Mouse (Mus musculus) c-Kit-positive CD71-positive TER-119-positive erythroid progenitor cells, embryonic 14.5 days (primary cell): Measurements from ENCODE around the gene Tspan1.
A peak's percentile ranks its signal among the peaks of the same experiment; 100 is the strongest.

ENCODE experiments used
- DNase-seq: peaks from one replicate; pipeline ENCODE4 v3.0.0-alpha.2; 2013; ENCODE audit warnings: low spot score

Tspan1 gene

DNA sequence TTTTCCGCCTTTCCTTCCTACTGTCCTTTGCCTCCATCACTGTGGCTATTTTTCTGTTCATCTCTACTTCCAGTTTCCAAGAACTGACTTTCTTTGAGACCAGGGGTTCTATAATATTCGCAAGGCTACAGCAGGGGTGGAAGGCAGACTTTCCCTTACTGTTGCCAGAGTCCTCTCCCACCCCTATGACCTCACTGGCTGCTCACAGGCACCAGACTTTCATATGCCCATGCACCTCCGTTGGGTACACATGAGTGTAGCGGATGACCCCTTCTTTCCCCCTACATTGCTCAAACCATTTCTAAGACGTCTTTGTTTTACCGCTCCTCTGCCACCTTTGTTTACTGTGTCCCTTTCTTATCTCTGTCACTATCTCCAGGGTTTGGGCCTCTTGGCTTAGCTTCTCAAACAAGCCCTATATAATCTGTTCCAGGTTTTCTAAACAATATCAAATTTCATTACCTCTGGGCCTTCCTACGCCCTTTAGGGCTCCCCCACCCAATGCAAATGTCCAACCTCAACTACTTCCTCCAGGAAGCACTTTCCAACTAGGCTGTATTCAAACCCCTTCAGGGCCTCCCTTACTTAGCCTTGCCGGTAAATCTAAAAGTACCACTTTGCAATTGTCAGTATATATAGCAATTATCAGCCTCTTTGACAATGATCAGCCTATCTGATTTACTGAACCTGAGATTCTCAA, 1.5 kb downstream of the Tspan1 start:
- DNase-seq, result no peak

DNA sequence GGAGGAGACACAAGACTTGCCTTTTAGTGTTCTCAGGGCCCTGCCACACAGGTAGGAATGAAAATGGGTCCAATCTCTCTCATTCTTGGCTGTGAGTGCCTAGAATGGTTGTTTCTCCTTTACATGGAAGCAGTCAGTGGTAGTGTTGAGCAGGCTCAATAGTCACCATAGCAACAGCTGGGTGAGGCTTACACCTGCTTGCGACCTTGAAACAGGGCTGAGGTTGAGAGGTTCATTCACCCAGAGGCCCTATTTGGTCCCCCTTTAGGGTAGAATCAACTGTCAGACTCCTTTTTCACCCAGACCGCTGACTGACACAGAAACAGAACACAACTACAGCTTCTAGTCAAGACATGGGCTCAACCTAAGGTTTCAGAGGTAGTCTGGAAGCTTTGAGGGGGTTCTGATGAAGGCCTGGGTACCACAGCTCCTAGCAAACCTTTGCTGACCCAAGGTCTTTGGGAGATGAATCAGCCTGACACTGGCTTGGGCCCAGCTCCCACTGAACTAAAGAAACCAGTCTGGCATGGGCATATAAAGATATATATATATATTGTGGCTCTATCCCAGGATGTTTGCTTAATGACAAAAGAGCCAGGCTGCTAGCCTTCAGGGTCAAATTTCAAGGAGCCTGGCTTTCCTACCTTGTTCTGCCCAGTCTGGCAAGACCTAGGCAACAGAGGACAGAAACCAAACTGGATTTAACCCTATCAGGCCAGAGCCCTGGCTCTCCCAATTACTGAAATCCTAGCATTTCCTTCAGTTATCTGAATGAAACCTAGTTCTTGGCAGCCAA, 2.4 kb downstream of the Tspan1 start:
- DNase-seq, result no peak

DNA sequence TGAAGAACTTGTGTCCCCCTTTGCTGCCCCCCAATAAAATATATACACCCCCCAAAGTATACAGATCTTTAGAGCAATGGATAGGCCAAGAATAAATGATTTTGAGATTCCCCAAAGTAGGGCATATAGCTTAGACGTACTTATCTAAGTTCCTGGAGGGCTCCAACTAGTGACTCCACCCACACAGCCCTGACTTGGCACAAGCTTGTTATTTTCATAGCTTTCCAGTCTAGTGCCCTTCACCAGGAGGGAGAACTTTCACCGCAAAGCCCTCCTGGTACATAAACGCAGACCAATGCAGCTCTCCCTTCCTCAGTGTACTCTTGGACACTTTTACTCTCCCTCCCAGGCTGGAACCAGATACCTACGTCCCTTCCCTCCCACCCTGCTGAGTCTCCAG, 5.3 kb downstream of the Tspan1 start:
- no peak for DNase-seq

DNA sequence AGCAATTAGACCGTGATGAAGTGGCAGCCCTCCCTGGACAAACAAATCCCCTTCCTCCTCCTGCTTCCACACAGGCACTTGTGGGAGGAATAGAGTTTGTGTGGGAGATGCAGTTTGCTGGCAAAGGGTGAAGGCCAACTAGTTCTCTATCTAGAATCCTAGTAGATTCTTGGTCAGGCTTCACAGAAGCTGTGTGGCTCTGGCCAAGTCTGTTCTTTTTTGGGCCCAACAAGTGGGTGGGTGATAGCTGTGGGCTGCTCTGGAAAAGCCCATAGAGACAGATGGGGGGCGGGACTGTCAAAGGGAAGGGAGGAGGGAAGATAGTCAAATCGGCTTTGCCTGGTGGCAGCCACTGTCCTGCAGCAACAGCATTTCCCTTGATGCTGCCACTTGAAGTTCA, 6.6 kb downstream of the Tspan1 start:
- DNase-seq, result no peak

DNA sequence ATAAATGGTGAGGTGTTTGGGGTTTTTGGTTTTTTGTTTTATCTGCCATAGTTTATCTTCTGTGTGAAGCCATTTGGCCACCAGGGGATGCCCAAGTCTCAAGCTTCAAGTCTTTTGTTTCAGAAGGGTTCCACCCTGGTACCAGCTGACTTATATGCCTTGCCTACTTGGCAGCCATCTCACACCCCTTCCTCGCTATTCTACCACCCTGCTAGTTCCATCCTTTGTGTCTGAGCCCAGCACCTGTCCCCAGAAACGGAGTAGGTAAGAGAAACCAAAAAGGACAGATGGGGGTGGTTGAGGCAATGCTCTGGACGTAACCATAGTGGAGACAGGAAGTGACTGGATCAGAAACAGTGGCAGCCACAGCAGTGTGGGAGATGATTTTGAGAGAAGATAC, 7.5 kb downstream of the Tspan1 start:
- peak; percentile 31 for DNase-seq

DNA sequence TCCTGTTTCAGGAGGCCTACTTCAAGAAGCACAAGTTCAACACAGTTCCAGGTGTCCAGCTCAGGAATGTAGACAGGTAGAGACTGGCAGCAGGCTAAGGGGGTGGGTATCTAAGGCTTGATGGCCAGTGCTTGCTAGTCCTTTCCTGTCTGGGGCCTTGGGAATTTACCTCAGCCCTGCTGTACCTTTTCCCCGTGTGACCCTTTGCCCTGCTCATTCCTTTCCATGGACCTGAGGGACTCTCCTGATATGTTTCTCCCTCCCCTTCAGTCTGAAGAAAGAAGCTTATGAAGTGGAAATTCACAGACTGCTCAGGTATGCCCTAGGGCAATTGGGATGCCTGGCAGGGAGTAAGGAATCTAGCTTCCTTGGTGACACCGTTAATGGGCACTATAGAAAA, 9.5 kb downstream of the Tspan1 start:
- no peak for DNase-seq

DNA sequence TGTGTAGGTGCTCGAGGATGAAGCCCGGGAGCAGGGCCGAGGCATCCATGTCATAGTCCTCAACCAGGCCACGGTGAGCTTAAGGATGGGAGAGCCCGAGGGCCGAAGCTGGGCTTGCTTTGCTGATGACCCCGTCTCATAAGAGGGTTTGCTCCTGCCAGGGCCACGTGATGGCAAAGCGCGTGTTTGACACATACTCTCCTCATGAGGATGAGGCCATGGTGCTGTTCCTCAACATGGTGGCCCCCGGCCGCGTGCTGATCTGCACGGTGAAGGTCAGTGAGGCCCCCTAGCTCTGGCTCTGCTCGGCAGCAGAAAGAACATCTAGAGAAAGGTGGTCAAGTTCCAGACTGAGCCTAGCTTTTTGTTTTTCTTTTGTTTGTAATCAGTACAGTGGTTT, 14.7 kb downstream of the Tspan1 start:
- no peak for DNase-seq

DNA sequence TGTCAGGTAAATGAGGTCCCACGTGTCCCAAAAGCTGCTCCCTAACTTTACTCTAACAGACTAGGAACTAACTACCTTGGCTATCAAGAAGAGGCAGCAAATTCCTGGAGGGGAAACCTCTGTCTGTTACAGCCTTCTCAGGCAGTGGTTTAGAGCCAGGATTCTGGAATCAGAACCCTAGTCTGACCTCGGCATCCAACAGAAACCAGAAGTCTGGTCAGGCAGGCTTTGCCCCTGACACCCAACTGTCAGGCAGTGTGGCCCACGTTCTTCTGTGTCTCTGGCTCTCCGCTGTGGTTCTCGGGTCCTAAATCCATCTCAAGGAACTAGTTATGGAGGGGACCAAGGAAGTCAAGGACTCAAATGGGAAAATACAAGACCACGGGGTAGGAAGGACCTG, 16.2 kb downstream of the Tspan1 start, which contains the start of gene Lurap1:
Gene Lurap1, minus strand, starts transcription at position 101 of the 400 bp plus-strand sequence.
- no peak for DNase-seq

DNA sequence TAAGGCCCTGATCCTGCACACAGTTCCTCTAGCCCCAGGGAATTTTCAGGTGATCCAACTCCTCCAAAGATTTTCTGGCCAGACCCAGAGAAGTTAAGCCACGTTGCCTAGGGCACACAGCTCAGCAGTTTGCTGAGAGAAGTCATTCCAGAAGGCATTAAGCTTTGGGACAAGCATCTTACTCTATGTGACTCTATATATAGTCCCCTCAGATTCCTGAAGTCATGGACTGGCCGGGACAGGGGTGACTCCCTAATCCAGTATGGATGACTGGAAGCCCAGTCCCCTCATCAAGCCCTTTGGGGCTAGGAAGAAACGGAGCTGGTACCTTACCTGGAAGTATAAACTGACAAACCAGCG, 16.6 kb downstream of the Tspan1 start:
- DNase-seq, result no peak

DNA sequence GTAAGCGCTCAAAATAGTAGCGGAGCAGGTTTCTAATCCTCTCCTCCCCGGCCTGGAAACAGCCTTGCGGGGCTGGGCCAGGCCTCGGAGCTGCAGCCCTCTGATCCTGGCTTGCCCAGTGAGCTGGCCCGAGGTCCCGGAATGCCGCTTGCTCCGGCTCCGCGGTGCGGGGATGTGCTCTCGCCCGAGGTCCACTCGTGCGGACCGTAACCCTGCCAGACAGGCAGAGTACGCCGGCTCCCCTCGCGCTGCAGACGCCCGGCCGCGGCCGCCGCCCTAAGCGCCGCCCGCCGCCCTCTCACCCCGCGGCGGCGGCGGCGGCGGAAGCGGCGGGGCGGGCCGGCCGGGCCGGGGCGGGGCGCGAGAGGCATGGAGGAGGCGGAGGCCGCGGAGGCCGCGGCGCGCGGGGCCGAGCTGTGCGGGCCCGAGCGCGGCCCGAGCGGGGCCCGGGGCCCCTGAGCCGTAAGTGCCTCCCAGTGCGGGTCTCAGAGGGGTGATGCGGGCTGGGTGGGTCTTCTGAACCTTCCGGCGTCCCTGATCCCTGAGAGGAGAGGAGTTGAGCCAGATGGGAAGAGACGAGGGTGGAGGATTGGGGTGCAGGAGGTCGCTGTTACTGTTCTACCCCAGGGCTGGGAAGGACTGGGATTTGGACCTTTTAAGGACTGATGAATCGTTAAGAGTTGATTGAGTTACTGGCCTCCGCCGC, 17.1 kb downstream of the Tspan1 start:
- peak; percentile 59 for DNase-seq

DNA sequence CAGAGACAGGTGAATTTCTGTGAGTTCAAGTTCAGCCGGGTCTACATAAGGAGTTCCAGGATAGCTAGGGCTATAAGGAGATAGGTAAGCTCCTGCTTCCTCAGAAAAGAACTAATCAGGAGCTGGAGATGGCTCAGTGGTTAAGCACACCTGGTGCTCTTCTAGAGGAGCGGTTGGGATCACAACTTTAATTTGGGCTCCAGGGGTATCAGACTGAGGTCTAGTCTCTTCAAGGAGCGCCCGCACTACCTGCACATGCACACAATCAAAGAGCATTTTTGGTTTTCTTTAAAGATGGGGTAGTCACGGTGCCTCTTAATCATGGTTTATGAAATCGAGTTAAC, 17.6 kb downstream of the Tspan1 start:
- no peak for DNase-seq

DNA sequence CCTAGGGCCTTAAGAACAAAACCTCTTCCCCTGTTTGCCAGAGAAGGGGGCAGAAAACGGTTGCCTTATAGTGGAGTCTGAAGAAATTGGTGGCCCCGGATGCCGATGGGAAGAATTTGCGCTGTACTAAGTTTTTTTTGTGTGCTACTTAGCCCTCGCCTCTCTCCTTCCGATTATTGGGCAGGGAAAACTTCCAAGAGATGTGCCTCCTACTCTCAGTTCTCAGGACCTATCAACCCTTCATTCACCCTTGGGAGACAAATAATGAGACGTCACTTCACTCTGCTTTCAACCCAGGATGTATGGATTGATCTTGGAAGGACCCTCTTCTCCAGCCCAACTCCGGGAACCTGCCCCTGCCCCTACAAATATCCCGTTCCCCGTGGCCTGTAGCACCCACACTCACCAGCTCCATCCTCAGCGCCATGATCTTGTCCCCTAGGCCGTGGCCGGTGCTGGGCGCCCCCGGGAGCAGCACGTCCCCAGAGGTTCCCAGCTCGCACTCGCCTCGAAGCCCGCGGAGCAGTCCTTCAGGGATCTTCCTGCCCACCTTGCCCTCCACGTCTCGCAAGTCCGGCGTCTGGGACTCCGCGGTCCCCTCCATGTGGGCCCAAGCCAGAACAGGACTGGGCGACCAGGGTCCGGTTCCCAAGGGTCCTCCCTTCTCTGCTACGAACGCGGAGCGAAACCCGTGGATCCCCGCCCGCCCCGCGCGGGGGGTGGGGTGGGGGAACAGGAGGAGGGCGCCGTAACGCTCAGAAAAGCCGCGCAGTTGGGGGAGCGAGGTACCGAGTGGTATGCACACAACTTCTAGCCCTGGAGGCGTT, 23.3 kb downstream of the Tspan1 start:
- no peak for DNase-seq

DNA sequence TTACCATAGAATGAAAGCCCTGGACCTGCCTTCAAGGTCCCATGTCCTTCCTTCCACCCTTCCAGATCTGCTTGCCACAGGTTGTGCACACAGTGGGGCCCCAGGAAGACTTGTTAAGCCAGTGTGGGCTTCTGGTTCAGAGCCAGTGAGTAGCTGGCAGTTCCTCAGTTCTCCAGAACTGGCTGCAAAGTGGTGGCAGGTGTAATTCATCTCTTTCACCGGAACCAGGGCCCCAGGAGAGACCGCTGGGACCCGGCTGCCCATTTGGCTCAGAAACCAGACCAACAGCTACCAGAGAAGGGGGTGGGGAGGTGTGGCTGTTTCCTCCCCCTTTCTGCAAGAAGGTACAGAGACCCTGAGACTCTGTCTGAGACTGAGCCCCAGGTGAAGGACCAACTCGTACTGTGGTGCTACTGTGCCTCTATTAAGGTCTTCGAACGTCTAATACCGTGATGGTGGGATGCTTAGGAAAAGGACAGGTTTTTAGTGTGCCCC, 24.0 kb downstream of the Tspan1 start:
- no peak for DNase-seq

DNA sequence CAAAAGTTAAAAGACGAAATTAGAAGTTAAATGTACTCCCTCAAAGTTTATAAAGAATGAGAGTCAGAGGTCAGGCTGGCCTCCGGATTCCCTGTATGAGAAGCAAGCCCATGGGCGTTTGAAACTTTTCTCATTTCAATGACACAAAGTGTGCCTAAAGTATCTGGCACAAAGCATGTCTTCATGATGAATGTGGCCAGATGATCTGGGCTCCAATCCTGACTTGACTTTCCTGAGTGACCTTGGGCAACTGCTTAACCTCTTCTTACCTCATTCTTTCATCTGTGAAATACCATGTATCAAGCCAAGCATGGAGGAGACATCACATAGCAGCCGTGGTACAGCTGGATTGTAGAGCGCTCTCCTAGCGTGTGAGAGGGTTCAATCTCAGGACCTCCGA, 25.1 kb downstream of the Tspan1 start:
- DNase-seq, result no peak

DNA sequence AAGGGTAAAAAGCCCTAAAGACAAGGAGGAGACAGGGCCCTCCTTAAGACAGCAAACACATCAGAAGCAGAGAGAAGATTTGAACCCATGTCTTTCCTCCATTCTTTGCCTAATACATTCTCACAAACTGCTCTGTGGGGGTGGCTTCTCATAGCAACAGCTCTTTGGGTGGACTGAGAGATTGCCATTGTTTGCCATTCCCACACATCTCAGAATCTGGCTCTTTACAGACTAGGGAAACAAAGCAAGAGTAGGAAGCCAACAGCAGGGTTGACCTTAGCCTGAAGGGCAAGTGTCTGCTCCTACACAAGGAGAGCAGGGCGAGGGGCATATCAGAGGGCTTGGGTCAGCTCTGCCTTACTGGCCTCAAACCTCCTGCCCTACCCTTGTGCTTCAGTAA, 25.7 kb downstream of the Tspan1 start:
- no peak for DNase-seq

DNA sequence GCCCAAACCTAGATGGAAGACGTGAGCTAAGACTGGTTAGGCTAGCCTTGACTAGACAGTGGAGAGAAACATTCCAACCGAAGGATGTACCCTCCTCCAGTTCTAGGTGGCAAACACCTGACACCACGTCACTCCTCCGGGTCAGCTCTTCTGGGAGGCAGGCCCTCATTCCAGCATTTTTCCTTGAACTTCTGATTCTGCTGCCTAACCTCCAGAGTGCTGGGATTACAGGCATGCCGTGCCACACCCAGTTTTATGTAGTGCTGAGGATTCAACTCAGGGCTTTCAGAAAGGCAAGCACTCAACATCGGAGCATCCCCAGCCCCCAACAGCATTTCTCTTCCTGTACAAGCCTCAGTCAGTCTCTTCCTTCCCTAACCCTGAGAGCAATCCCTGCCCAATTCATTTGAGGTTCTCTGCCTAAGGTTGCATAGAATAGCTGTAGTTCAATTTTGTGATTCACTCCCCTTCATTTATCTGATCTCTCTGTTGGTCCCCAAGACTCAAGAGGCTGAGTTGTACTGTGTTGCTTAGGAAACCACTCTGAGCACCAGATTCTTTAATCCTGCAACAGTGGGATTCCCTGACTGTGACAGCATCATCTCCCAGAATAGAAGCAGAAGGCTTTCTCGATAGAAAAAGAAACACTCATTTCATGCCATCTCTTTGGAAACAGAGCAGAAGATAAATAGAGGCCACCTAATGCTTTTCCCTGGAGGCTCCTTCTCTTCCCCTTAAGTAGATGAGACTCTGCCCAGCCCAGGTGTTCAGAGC, 26.4 kb downstream of the Tspan1 start:
- DNase-seq, result no peak

DNA sequence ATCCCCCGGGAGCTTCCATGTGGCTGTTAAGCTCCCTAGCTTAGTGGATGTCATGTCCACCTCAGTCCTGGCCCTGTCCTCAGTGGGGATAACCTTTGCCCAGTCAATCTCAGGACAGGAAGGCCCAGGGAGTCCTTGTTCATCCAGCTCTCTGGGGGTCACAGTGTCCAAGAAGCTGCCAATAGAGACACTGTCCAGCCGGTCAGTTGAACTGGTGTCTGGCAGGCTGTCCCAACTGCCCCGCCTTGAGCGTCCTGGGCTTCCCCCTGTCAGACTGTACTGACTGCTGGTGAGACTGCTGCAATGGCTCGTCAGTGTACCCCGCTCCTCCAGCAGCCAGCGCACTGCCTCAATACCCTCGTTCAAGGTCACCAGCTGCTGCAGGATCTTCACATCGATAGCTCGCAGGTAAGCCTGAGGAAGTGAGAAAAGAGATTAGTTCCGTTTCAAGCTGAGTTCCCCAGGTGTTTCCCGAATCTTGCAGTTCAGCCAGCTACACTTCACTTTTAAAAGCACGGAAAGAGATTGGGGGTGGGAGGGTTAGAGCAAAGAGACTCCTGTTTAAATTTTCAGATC, 29.9 kb downstream of the Tspan1 start:
- DNase-seq, result no peak

DNA sequence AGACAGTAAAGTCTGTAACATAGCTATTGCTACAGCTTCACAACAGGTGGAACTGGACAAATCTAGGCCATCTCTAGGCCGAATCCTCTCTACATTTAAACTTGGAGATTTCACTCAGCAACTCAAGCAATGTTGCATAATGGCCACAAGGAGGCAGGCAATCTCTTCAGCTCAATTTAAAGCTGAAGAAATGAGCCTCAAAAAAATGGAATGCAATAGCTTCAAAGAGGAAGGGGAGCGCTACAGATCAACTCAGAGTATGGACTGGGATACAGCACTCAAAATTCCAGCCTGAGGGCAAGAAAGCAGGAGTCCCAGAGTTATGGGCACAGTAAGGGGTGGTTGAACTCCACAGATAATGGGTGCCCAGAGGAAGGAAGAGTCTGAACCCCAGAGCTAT, 32.4 kb downstream of the Tspan1 start:
- DNase-seq, result no peak

DNA sequence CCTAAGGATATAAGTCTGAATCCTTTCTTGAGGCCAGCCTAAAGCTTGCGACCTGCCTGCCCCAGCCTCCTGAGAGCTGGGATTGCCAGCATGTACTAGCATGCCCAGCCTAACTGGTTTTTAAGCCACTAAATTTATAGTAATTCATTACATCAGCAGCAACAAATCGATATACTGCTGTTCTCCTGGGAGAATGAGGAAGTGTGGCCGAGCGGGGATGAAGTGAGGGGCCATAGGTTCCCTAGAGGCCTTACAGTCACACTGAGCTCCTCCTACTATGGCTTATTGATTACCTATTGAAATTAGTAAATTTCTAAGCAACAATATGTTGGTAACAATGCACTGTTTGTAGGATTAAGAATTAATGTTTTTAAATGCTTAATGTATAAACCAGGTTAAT, 34.3 kb downstream of the Tspan1 start:
- no peak for DNase-seq

DNA sequence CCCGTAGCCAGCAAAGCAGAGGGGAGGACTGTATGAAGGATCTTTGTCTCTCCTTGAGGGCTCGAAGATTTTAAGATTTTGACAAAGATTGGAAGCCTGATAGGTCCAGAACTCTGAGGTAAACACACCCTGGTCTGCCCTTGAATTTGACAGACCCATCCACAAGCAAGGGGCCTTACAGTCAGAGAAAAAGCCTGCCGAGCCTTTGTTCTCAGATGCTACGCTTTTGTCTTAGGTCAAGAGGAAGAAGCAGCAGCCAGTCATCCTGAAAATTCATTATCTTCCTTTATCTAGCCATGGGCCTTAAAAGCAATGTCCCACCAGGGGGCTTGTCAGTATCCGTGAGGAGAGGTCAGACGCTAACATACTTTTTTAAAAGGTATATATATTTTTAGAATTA, 39.4 kb downstream of the Tspan1 start:
- DNase-seq, result no peak

DNA sequence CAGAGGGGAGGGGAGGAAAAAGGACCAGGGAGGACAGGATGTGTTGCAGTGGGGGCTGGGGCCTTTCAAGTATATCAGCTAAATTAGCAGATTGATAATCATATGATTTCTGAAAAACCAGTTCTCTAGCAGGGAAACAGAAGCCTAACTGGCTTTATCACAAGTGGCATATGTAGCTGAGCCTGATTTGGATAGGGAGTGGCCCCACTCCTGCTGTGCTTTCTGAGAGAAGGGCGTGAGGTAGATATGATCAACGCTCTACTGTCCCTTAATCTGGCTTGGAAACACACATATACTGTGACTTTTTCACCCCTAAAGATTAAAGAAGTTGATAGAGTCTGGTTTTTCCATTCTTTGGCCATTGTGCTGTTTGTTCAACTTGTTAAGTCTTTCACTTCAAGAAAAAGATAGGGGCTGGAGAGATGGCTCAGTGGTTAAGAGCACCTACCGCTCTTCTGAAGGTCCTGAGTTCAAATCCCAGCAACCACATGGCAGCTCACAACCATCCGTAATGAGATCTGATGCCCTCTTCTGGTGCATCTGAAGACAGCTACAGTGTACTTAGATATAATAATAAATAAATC, 41.5 kb downstream of the Tspan1 start:
- DNase-seq, result peak; percentile 50
